8 mouse cellular contexts compared by ENCODE assay signal in genomic region chr1:19849918-19850317, GRCm38 (mm10).
DNase-seq lines count a peak whose midpoint lies in the region; ATAC-seq and TF ChIP-seq lines count a peak whose summit lies in the region.

No protein-coding gene starts in this region.

- no peak overlapping the region for H3K4me3 ChIP-seq in lung, embryonic 15.5 days
- no peak overlapping the region for H3K4me3 ChIP-seq in lung, adult 2 months (replicated peaks; ENCODE audit: extremely low read depth, low read depth, low read length)
- no peak overlapping the region for H3K4me3 ChIP-seq in heart, embryonic 15.5 days

- H3K9me3 ChIP-seq in lung, embryonic 15.5 days = no peaks in the 10 kb centered on the region
- H3K9me3 ChIP-seq in heart, embryonic 15.5 days (replicated peaks) = no peaks in the 10 kb centered on the region

- no peak overlapping the region for H3K9ac ChIP-seq in lung, embryonic 15.5 days
- no peak overlapping the region for H3K9ac ChIP-seq in heart, embryonic 15.5 days

- WGBS in lung, embryonic 15.5 days = 49% methylated on average over 3 of the region's 3 CpGs
- 53% methylated on average over 3 of the region's 3 CpGs for WGBS in lung, adult 2 months
- 33% methylated on average over 3 of the region's 3 CpGs for WGBS in heart, embryonic 15.5 days

- TF ChIP-seq POLR2A in lung, adult 2 months (IDR thresholded peaks at IDR 0.05; ENCODE audit: borderline replicate concordance, extremely low read depth, low read depth, low read length) = no peak

- no peaks in the 10 kb centered on the region for H3K36me3 ChIP-seq in lung, embryonic 15.5 days
- H3K36me3 ChIP-seq in heart, embryonic 15.5 days = no peaks in the 10 kb centered on the region

- no peak overlapping the region for H3K4me2 ChIP-seq in lung, embryonic 15.5 days
- no peak overlapping the region for H3K4me2 ChIP-seq in heart, embryonic 15.5 days

- no peak overlapping the region for H3K27ac ChIP-seq in lung, embryonic 15.5 days
- no peak overlapping the region for H3K27ac ChIP-seq in heart, embryonic 15.5 days

- DNase-seq in cerebellum, postnatal 4 days (ENCODE audit: low spot score in 2 of 2) = peak; percentile 19 to 29
- DNase-seq in cerebellum, adult 11 months = no peak
- no peak for DNase-seq in lung, adult 2 months
- peak; percentile 17 to 25 for DNase-seq in lung, postnatal 4 days
- DNase-seq in thymus, postnatal 14 days = no peak

- ATAC-seq in lung, embryonic 15.5 days (ENCODE audit: borderline replicate concordance, extremely low read depth, low FRiP score, low TSS enrichment) = peak; percentile 49; the same call in 1 of the 2 replicates
- ATAC-seq in heart, embryonic 15.5 days (replicated peaks; ENCODE audit: insufficient number of reproducible peaks, insufficient read depth, low FRiP score, low read depth) = peak; percentile 74
- ATAC-seq in erythroid progenitor cell, adult 5-6 weeks (replicated peaks; ENCODE audit: low FRiP score, poor library complexity, severe bottlenecking) = no peak

- no peaks in the 10 kb centered on the region for H3K27me3 ChIP-seq in lung, embryonic 15.5 days
- H3K27me3 ChIP-seq in heart, embryonic 15.5 days = no peaks in the 10 kb centered on the region

- TF ChIP-seq CTCF in lung, adult 2 months (IDR thresholded peaks at IDR 0.05; ENCODE audit: insufficient read depth, low read length) = no peak

- H3K4me1 ChIP-seq in lung, embryonic 15.5 days = no peaks in the 10 kb centered on the region
- H3K4me1 ChIP-seq in lung, adult 2 months (ENCODE audit: control insufficient read depth, insufficient read depth, low read length) = no peaks in the 10 kb centered on the region
- 0 out of 2 replicates have a peak, but pooled peaks cover 3% of the 10 kb centered on the region for H3K4me1 ChIP-seq in heart, embryonic 15.5 days (replicated peaks)

Comparison
In these comparisons a context has a peak if more than half of its experiments do, and no peak if none do; other contexts are left out.
1. DNase-seq: peak in cerebellum, postnatal 4 days (2 of 2) and lung, postnatal 4 days (2 of 2); none in cerebellum, adult 11 months (single experiment), lung, adult 2 months (single experiment) and thymus, postnatal 14 days (single experiment).